Mouse (Mus musculus) gastrocnemius, adult 18-20 months (tissue): Measurements from ENCODE around the gene Rnf103. TPM values are rescaled to one million over a fixed set of nuclear protein-coding genes. Genes with fewer than 3 reads are reported as not detected.
A peak's percentile ranks its signal among the peaks of the same experiment; 100 is the strongest.

ENCODE experiments used
- DNase-seq: peaks from one replicate; pipeline ENCODE4 v3.0.0; 2021; ENCODE audit warnings: low spot score
- total RNA-seq, 2 experiments: library from RNA; stranded (reverse); gene quantifications; 2 replicates each; pipeline ENCODE4 v1.2.3; 2021

Gene Rnf103
- total RNA-seq, 2 experiments from 2014 or later, result 18.7 to 19.6 TPM

DNA sequence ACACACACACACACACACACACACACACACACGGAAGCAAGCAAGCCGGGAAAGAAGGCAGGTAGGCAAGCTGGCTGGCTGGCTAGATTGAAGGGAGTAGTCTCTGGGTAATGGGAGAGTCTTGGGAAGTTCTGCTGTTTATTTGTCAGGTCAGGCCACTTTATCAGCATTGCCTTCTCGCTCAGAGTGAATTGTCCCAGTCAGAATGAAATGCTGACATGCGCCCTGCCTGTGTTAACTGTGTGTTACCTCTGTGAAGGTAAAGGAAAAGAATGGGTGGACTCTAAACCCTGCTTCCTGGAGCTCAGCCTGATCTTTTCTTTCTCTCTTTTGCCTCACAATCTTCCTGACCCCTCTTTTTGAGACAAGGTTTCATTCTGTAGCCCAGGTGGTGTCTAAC, 5.7 kb upstream of the Rnf103 start:
- no peak for DNase-seq

GRCm38 (mm10) chr6:71492136-71492535, 1.6 kb upstream of the Rnf103 start:
- no peak for DNase-seq

GRCm38 (mm10) chr6:71492756-71493674, 679 bp upstream of the Rnf103 start:
- no peak for DNase-seq

GRCm38 (mm10) chr6:71494341-71495020, 787 bp downstream of the Rnf103 start:
- DNase-seq, result peak; percentile 38

DNA sequence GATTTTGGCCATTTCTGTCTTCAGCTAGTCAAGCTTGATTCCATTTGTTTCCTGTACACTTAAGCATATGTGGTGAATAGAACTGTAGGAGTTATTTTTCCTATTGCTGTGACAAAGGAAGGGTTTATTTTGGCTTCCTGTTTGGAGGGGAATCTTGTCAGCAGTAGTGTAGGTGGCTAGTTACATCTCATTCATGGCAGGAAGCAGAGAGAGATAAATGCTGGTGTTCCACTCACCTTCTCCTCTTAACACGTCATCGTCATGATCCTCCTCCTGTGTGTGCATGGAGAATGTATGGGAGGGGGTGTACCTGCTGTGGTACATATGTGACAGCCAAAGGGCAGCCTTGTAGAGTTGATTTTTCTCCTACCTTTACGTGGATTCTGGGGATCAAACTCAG, 6.9 kb downstream of the Rnf103 start:
- no peak for DNase-seq

DNA sequence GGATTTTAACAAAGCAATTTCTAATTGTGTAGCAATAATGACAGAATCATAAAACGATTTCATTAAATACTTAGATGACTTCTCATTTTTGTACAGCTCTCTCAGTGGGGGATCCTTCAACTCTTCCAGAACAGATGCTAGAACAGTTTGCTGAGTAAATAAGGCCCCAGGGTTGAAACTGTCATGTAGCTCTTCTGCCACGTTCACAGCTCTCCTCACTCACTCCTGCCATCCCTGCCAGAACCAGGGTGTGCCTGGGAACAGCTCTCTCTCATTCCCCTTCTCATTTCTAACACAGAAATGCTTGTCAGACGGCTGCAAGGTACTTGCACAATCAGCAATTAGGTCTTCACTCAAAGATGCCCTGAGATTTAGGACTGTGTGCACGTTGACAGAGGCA, 9.3 kb downstream of the Rnf103 start:
- DNase-seq, result no peak

DNA sequence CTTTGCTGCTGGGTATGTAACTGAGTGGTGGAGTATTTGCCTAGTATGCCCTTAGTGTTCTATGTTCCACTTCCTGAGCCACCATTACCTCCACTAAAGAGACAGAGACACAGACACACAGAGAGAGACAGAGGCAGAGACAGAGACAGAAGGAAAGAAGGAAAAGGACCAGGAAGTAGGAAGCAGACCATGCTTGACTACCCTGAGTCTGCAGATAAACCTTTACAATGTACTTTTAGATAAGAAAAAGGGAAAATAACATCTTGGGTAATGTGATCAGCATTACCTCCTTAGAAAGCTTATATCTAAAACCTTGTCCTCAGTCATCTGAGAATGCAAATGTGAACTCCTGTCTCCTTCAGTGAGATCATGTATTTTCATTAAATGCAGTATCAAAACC, 10.0 kb downstream of the Rnf103 start:
- DNase-seq, result no peak

- DNase-seq, result no peak
Measured at GRCm38 (mm10) chr6:71504091-71504490, 10.4 kb downstream of the Rnf103 start.

DNA sequence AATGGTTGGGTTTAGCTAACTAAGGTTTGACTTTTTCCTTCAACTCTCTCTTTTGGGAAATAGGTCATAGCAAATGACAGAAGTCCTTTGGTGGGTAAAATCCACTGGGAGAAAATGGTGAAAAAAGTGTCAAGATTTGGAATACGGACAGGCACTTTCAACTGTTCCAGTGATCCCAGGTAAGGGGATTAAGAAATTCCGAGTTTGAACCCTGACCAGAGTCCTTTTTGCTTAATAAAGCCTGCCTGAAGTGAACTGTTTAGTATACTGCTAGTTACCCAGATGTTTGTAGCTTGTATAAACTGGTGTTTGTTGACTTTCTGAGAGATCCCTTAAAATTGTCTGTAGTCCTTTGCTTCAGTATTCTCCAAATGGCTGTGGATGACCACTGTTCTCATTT, 12.0 kb downstream of the Rnf103 start:
- no peak for DNase-seq

GRCm38 (mm10) chr6:71519476-71519875, 25.8 kb downstream of the Rnf103 start:
- no peak for DNase-seq

- no peak for DNase-seq
Measured at GRCm38 (mm10) chr6:71525556-71525955, 31.9 kb downstream of the Rnf103 start.

GRCm38 (mm10) chr6:71527056-71527455, 33.4 kb downstream of the Rnf103 start:
- DNase-seq, result no peak

- DNase-seq, result no peak
Measured at GRCm38 (mm10) chr6:71527826-71528225, 34.1 kb downstream of the Rnf103 start.

- DNase-seq, result no peak
Measured at GRCm38 (mm10) chr6:71530176-71530575, 36.5 kb downstream of the Rnf103 start.

DNA sequence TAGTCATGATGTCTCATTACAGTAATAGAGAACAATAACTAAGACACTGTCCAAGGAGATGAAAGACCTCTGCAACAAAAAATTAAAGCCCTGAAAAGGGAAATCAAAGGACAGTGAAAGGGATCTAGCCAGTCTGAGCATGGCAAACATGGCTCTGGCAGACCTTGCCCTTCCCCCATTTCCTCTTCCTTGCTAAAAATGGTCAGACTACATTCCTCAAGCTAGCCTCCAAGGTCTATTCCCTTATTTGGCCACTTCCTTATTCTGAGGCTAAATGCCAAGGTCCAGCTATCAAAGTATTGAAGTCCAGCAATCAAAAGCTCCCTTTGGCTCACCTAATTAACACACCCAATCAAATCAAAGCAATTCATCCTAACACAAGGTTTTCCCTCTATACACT, 43.6 kb downstream of the Rnf103 start:
- no peak for DNase-seq

- DNase-seq, result peak; percentile 96
Measured at GRCm38 (mm10) chr6:71543686-71544499, 50.2 kb downstream of the Rnf103 start, which contains the start of gene Chmp3. TSS of gene Chmp3 (plus strand) at chr6:71543797.

DNA sequence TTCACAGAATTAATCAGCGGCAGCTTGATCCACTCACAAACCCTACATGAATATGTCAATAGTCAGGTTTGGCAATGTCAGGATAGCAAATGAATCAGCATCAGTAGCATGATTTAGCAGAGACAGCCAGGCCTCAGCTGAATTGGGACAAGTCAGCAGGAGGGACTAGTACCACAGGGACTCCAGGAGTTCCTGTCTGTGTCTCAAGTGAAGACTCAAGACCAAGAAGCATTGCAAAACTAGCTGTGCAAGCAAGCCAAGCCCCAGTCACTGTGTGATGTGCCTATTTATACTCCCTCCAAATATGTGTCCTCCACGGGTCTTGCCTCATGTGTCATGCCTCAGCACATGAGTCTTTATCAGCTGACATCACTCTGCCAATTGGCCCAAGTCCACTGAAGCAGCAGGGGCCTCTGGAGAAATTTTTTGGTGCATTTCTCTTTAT, 61.8 kb downstream of the Rnf103 start:
- peak; percentile 10 for DNase-seq

DNA sequence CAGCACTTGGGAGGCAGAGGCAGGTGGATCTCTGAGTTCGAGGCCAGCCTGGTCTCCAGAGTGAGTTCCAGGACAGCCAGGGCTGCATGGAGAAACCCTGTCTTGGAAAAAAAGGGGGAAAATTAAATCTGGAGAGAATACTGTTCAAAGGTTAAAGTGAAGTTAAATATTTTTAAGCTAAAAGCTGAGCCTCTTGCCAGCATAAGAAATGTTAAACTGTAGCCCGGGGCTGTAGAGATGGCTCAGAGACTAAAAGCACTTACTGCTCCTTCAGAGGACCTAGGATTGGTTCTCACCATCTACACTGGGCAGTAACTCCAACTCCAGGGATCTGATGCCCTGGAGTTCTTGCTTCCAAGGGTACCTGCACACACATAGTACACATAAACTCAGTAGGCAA, 63.1 kb downstream of the Rnf103 start:
- no peak for DNase-seq
